Mouse (Mus musculus) liver, postnatal 0 days (tissue): ENCODE results near the gene Urm1. TPM values are rescaled to one million over a fixed set of nuclear protein-coding genes. Genes with fewer than 3 reads are reported as not detected.

Experiments
- ATAC-seq: fragments of 200-750 bp; cut with Nextera tagmentation; 2 replicates; pipeline ENCODE4 v1.8.0; 2017; ENCODE audit warnings: mild to moderate bottlenecking, moderate library complexity
- DNase-seq: peaks from one replicate; pipeline ENCODE4 v3.0.0-alpha.2; 2016
- H3K27ac ChIP-seq: fragments of 300-500 bp; sonication (generic); 2 replicates; pipeline ENCODE4 v1.5.1; 2014; ENCODE audit warnings: antibody characterized with exemption, moderate library complexity, mild to moderate bottlenecking, low read depth
- H3K27me3 ChIP-seq: fragments of 300-500 bp; sonication (generic); 2 replicates; pipeline ENCODE4 v1.6.1; 2014; ENCODE audit warnings: low read length, control low read depth, mixed read lengths; ENCODE audit not compliant: insufficient read depth
- H3K36me3 ChIP-seq: fragments of 300-500 bp; sonication (generic); replicated peaks from 2 replicates; pipeline ENCODE4 v1.6.1; 2014; ENCODE audit warnings: mild to moderate bottlenecking, control low read depth, low read length, moderate library complexity, mixed read lengths; ENCODE audit not compliant: insufficient read depth
- H3K4me1 ChIP-seq: fragments of 300-500 bp; sonication (generic); 2 replicates; pipeline ENCODE4 v1.6.1; 2014; ENCODE audit warnings: antibody characterized with exemption, mild to moderate bottlenecking, control low read depth; ENCODE audit not compliant: insufficient read depth
- H3K4me2 ChIP-seq: fragments of 300-500 bp; sonication (generic); 2 replicates; pipeline ENCODE4 v1.6.1; 2014; ENCODE audit warnings: low read depth, mild to moderate bottlenecking, low read length, moderate library complexity, mixed read lengths
- H3K4me3 ChIP-seq: fragments of 300-500 bp; sonication (generic); 2 replicates; pipeline ENCODE4 v1.5.1; 2014; ENCODE audit warnings: low read depth, low read length
- H3K9ac ChIP-seq: fragments of 300-500 bp; sonication (generic); replicated peaks from 2 replicates; pipeline ENCODE4 v1.6.1; 2014; ENCODE audit warnings: mild to moderate bottlenecking, moderate library complexity
- H3K9me3 ChIP-seq: fragments of 300-500 bp; sonication (generic); 2 replicates; pipeline ENCODE4 v1.6.1; 2016; ENCODE audit warnings: mild to moderate bottlenecking, control low read depth, low read length, mixed read lengths
- CTCF ChIP-seq: sonication (generic); IDR thresholded peaks from 2 replicates; pipeline ENCODE4 v1.5.1; 2016; ENCODE audit warnings: antibody characterized with exemption, low read depth
- EP300 ChIP-seq: IDR thresholded peaks from 2 replicates; pipeline ENCODE4 v1.6.1; 2016; ENCODE audit warnings: antibody characterized with exemption, low read depth, mild to moderate bottlenecking
- WGBS: fragments of 180-500 bp; shearing (Covaris S2); extraction: QIAGEN DNeasy Blood & Tissue Kit; methylation state at CpG from one replicate; pipeline ENCODE4 v1.1.7; 2014; ENCODE audit not compliant: insufficient replicate concordance; 5-methylcytosine and 5-hydroxymethylcytosine counted together
- polyA plus RNA-seq: library from polyadenylated mRNA; unstranded; fragments of >200 nt; fragmentation: Nextera tagmentation; extraction: Ambion mirVana; gene quantifications from 2 replicates; pipeline ENCODE4 v1.2.1, GENCODE M21; 2015

The Urm1 gene
- polyA plus RNA-seq, 1 experiment from 2014 or later = 8.7 TPM

GRCm38 (mm10) chr2:29826926-29827708 lies 7.2 kb downstream of the Urm1 start:
- DNase-seq (peak; percentile 97), ATAC-seq (peak; percentile 99)
- Histone ChIP-seq H3K9ac (peak overlapping the region; percentile 77), H3K9me3 (no peaks in the 10 kb centered on the region), H3K4me3 (peak overlapping the region; percentile 86), H3K27ac (peak overlapping the region; percentile 92), H3K36me3 (peaks cover 4% of the 10 kb centered on the region), H3K4me2 (peak overlapping the region; percentile 78), H3K4me1 (peaks cover 8% of the 10 kb centered on the region), H3K27me3 (no peaks in the 10 kb centered on the region)
- WGBS = under 1% methylated on average over 48 of the region's 48 CpGs
- TF ChIP-seq EP300 (peak; percentile 80), CTCF (peak; percentile 3; the same call in 1 of the 2 replicates)

DNA sequence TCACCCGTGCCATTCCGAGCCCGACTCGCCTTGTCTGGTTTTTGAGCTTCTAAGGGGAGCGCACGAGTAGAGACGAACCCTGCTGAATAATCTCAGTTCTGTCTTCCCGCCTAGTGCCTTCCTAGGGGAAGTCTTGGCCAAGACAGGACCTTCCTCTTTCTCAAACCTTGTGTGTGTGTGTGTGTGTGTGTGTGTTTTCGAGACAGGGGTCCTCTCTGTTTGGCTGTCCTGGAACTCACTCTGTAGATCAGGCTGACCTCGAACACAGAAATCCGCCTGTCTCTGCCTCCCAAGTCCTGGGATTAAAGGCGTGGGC lies 7.8 kb downstream of the Urm1 start:
- Histone ChIP-seq H3K4me3 (peak overlapping the region; percentile 86), H3K9me3 (no peaks in the 10 kb centered on the region), H3K27me3 (no peaks in the 10 kb centered on the region), H3K4me1 (peaks cover 8% of the 10 kb centered on the region), H3K9ac (peak overlapping the region; percentile 77), H3K36me3 (peaks cover 6% of the 10 kb centered on the region), H3K27ac (peak overlapping the region; percentile 64), H3K4me2 (peak overlapping the region; percentile 78)
- no peak for TF ChIP-seq EP300
- TF ChIP-seq CTCF = no peak
- under 1% methylated on average over 12 of the region's 12 CpGs for WGBS
- no peak for DNase-seq
- ATAC-seq = peak; percentile 2; the same call in 1 of the 2 replicates

- H3K36me3 ChIP-seq = peaks cover 10% of the 10 kb centered on the region
- no peak overlapping the region for H3K27ac ChIP-seq
- WGBS = 84% methylated on average over 4 of the region's 4 CpGs
- H3K4me2 ChIP-seq = no peak overlapping the region
- H3K27me3 ChIP-seq = no peaks in the 10 kb centered on the region
- TF ChIP-seq EP300 = no peak
- TF ChIP-seq CTCF = no peak
- H3K9ac ChIP-seq = no peak overlapping the region
- no peak for DNase-seq
- no peak overlapping the region for H3K4me3 ChIP-seq
- H3K4me1 ChIP-seq = peaks cover 8% of the 10 kb centered on the region
- H3K9me3 ChIP-seq = no peaks in the 10 kb centered on the region
- no peak for ATAC-seq
Measured at GRCm38 (mm10) chr2:29831106-29831505, 11.2 kb downstream of the Urm1 start.

DNA sequence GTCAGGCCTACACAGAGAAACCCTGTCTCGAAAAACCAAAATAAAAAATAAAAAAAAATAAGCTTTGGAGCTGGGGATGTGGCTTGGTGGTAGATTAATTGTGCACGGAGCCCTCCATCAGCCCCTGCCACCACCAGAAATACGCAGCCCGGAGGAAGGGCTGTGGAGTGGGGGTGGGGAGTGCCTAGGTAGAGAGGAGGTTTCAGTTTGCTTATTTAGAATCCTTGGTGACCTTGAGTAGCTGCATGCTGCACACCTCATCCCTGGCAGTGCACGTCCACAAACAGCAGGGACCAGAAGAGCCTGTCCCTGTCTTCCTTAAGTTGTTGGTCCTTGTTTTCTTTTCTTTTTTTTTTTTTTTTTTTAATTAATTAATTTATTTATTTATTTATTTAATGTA lies 13.9 kb downstream of the Urm1 start:
- peaks cover under 1% of the 10 kb centered on the region; the same call in 1 of the 2 replicates for H3K4me1 ChIP-seq
- H3K4me3 ChIP-seq = no peak overlapping the region
- no peak overlapping the region for H3K27ac ChIP-seq
- no peak for DNase-seq
- WGBS = 89% methylated on average over 5 of the region's 5 CpGs
- no peaks in the 10 kb centered on the region for H3K9me3 ChIP-seq
- no peak for TF ChIP-seq CTCF
- no peak for TF ChIP-seq EP300
- H3K36me3 ChIP-seq = peaks cover 15% of the 10 kb centered on the region
- H3K9ac ChIP-seq = no peak overlapping the region
- no peak for ATAC-seq
- no peaks in the 10 kb centered on the region for H3K27me3 ChIP-seq
- no peak overlapping the region for H3K4me2 ChIP-seq

DNA sequence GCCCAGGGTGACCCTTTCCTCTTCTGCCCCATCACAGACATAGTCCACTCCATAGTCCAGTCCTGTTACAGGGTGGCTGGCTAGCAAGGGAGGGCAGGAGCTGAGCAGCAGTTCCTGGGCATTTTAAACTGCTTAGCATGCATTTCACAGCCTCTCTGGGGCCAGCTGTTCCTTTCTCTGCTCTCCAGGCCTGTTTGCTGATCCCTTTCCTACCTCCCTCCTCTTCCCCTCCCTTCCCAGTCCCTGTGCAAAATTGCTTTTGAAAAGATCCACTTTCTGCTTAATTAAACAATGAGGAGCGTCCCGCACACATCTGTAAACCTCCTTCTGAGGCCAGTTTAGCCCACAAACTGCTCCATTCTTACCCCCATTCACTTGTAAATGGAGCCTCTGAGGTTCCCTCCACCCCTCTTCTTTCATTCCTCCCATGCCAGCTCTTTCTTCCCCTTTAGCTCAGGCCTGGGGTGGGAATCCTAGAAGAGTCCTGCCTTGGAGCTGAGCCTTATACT lies 15.6 kb downstream of the Urm1 start:
- Histone ChIP-seq H3K36me3 (peaks cover 15% of the 10 kb centered on the region), H3K4me1 (no peaks in the 10 kb centered on the region), H3K9ac (no peak overlapping the region), H3K4me2 (no peak overlapping the region), H3K4me3 (no peak overlapping the region), H3K9me3 (no peaks in the 10 kb centered on the region), H3K27ac (no peak overlapping the region), H3K27me3 (no peaks in the 10 kb centered on the region)
- TF ChIP-seq EP300 (no peak), CTCF (no peak)
- 94% methylated on average over 2 of the region's 2 CpGs for WGBS
- DNase-seq = no peak
- no peak for ATAC-seq

GRCm38 (mm10) chr2:29839460-29839859 lies 19.6 kb downstream of the Urm1 start:
- no peak overlapping the region for H3K9ac ChIP-seq
- no peak overlapping the region for H3K4me3 ChIP-seq
- DNase-seq = no peak
- WGBS = 62% methylated on average over 4 of the region's 4 CpGs
- no peaks in the 10 kb centered on the region for H3K4me1 ChIP-seq
- H3K4me2 ChIP-seq = no peak overlapping the region
- H3K9me3 ChIP-seq = no peaks in the 10 kb centered on the region
- ATAC-seq = no peak
- peaks cover 19% of the 10 kb centered on the region; the same call in 1 of the 2 replicates for H3K36me3 ChIP-seq
- no peaks in the 10 kb centered on the region for H3K27me3 ChIP-seq
- H3K27ac ChIP-seq = no peak overlapping the region
- TF ChIP-seq CTCF = no peak
- TF ChIP-seq EP300 = no peak
